Mouse (Mus musculus) right cerebral cortex, postnatal 4 days (tissue): Measurements from ENCODE around the gene Rock2.

Experiments used
- DNase-seq: peaks from one replicate; pipeline ENCODE4 v3.0.0-alpha.2; 2022

Gene Rock2

DNA sequence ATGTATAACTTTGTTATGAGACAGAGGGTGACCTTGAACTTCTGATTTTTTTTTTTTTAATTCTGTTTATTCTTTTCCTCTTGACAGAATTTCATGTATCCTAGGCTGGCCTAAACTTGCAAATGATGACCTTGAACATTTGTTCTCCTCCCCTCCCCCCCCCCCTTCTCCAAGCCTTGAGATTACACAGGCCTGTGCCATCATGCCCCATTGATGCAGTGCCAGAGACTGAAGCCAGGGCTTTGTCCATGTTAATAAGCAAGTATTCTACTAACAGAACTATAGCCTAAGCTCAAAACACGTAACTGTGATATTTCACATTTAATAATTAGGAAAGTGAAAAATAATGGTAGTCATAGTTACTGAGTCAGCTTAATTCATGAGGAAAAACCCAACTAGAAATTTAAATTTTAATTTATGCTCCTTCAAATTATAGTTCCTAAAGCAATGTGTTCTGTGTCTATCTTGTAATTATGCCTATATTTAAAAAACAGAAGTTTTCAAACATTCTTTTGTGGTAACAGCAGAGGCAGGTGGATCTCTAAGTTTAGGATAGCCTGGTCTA is 12.7 kb downstream of the Rock2 start:
- no peak for DNase-seq

DNA sequence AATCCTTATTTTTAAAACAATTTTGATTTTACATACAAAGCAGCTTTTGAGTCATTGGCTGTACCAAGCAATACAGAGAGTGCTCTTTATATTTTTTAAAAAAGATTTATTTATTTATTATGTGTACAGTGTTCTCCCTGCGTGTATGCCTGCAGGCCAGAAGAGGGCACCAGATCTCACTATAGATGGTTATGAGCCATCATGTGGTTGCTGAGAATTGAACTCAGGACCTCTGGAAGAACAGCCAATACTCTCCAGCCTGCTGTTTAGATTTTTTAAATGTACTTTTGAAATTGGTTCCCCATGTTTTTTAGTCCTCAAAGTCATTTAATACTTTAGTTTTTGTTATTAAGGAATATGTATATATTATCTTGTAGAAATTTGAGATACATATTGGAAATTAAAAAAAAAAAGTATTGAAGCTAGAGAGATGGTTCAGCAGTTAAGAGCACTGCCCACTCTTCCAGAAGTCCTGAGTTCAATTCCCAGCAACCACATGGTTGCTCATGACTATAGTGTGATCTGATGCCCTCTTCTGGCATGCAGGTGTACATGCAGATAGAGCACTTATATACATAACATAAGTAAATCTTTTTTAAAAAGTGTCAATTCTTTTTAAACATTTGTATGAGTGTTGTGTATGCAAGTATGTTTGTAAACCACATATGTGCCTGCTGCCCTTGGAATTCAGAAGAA is 13.4 kb downstream of the Rock2 start:
- no peak for DNase-seq

DNA sequence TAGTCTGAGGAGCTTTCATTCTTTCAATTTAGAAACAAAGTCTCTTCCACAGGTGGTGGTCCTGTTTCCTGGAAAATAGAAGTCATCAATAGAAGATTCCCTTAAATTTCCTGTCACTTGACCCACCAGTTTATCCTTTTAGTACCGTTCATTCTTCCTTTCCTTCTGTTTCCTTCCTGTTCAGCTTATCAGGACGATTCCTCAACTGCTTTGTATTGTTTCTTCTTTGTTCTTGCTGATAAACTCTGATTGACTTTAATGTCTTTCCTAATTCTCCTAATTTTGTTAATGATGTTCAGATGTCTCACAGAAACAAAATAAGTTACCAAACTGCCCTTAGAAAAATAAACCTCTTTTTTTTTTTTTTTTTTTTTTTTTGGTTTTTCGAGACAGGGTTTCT is 16.8 kb downstream of the Rock2 start:
- no peak for DNase-seq

DNA sequence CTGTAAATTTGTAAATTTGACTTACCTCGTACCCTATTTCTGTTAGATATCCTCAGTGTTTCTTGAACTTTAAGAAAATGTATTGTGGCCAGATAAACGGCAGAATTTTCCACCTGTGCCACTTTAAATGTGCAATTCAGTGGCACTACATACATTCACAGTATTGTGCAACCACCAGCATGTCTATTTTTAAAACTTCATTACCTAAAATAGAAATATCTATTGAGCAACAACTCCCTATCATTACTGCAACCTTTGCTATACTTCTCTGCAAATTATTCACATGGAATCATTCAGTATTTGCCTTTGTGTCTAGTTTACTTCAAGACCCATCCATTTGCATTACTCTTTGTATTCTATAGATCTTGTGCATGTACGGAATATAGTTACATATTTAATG is 17.9 kb downstream of the Rock2 start:
- DNase-seq: no peak

DNA sequence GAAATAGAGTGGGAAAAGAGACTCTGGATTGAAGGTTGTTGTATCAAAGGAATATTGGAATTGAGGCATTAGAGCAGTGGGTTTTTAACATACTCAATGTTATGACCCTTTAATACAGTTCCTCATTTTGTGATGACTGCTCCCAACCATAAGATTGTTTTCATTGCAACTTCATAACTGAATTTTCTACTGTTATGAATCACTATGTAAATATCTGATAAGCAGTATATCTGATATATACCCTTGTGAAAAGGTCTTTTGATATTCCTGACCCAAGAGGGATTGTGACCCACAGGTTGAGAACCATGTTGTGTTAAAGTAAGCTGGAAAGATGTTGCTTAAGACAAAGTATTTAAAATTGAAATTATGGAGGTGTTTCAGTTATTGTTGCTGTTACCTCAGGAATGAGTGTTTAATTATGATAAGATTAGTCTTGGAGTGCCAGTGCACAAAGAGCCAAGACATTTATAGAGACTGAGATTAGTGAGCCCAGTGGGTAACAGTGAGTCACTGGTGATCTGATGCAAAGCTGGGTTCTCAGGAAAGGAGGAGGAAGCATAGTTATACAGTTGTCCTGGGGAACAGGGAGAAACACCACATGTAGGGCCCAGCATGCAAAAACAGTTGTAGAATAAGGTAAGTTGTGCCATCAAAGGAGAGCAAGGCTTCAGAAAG is 25.6 kb downstream of the Rock2 start:
- DNase-seq: no peak

DNA sequence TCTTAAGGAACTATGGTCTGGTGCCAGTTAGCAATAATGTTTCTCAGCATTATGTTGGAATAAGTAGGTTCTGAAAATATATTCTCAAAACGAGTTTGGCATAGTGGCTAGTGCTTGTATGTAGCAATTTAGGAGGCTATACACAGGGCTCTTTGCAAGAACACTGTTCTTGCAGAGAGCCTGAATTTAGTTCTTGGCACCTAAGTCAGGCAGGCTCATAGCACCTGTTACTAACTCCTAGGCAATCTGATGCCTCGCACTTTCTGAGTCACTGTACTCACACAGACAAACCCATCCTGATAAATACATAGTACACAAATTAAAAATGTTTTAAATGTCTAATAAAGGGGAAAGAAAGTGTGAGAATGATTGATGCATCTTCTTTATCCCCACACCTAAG is 33.2 kb downstream of the Rock2 start:
- no peak for DNase-seq

DNA sequence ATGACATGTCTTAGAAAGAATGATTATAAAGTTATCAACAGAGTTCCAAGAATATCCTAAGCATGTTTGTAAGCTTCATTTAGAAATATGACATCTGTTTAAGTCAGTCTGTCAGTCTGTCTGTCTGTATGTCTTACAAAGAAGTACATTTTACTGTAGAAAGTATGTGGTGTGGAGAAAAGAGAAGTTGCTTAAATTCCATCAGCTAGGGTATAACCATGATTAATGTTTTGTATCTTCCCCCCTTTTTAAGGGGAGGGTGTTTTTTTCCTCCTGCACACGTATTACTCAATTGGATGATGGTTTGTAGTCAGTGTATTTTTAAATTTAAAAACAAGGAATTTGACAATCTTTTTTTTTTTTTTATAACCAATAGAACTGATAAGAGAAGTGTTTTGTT is 39.7 kb downstream of the Rock2 start:
- DNase-seq: no peak

DNA sequence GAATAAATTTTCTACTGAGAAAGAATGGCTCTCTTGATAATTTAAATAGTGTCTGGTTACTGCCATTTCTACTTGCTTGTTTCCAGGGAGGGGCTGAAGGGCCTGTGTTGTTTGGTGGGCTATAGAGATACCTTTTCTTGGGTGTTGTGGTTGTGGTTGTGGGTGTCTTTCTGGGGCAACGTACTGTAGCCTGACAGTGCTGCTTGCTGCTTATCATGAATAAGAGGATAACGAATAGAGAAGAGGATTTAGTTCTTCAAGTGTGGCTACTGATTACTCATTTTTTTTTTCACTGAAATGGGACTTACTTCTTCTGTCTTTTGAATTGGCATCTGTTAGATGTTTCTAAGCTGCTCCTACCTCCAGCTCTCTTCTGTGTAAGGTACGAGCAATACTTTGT is 47.3 kb downstream of the Rock2 start:
- no peak for DNase-seq

DNA sequence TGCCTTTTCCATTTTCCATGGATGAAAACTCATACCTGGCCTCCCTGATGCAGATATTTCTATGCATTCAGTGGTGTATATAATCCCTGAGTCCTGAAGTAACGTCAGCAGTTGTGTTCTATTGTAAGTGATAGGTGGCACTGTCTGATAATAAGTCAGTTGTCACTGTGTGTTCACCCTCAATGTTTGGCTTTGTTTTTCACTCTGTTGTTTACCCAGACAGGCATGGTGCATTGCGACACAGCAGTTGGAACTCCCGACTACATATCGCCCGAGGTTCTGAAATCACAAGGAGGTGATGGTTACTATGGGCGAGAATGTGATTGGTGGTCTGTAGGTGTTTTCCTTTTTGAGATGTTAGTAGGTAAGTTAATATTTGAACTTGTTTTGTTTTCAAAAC is 53.5 kb downstream of the Rock2 start:
- no peak for DNase-seq

DNA sequence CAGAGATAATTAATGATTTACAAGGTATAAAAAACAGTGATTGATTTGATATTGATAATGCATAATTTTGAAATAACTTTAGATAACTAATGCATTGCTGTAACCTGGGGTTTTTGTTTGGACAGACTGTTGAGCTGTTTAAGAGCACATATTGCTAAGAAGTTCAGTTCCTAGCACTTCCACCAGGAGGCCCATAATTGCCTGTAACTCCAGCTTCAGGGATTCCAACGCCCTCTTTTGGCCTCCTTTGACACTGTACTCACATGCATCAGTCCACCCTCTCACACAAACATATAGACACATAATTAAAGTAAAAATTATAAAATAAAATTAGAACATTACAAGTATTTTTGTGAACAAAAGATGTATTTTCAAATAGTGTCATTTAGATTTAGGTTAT is 64.2 kb downstream of the Rock2 start:
- no peak for DNase-seq

DNA sequence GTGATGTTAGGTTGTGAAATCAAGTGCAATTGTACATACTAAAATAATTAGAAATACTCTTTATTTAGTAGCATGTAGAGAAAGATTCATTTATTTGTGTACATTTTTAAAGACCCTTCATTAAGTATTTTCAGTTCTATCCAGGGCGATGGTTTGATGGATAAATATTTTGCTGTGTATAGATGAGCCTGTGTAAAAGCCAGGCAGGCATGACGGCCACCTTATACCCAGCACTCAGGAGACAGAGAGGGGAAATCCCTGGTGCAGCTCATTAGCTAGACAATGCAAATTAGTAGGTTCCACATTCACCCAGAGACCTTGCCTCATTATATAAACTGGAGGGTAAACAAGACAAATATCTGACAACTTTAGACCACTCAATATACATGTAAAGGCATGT is 68.7 kb downstream of the Rock2 start:
- no peak for DNase-seq

DNA sequence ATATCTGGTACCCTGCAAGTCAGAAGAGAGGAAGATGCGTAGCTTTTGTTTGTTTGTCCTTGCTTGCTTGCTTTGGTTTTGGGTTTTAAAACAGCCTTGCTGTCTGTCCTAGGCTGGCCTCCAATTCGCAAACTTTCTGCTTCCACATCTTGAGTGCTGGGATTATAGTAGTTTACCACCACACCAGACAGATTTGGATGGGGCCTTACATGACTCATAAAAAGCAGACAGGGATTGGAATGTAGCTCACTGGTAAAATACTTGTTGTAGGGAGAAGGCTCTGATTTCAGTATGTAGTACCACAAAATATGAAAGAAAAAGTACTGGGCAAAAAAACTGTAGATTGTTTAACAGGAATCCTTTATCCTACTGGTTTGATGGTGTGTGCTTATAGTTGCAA is 72.1 kb downstream of the Rock2 start:
- no peak for DNase-seq

DNA sequence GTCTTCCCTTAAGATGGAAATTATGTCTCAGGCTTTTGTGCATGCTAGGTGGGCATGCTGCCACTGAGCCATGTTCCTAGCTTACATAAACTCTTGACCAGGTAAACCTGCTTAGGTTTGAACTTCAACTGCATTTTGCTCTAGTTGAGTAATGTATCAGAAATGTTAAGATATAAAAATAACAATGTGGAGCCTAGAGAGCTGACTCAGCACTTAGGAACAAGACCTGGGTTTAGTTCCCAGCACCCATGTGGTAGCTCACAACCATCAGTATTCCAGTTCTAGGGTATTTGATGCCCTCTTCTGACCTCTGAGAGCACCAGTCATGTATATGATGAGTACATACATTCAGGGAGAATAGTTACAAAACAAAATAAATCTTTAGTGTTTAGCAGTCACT is 82.4 kb downstream of the Rock2 start:
- DNase-seq: no peak

DNA sequence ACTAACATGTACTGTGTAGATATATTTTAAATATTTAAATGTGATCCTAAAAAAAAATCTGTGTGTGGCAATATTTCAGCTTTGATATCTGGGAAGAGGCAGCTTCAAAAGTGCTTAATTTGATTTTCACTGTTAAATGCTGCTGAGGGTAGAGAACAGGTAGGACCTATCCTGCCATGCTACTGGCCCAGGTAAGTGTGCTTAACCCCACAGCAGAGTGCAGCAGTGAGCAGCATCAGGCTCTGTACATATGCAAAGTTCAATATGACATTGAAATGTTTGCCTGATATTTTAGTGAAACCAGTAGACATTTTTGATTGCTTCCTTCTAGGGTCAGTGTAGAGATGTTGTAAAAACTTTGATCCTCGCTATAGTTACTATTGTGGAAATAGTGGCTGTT is 91.1 kb downstream of the Rock2 start:
- DNase-seq: no peak

DNA sequence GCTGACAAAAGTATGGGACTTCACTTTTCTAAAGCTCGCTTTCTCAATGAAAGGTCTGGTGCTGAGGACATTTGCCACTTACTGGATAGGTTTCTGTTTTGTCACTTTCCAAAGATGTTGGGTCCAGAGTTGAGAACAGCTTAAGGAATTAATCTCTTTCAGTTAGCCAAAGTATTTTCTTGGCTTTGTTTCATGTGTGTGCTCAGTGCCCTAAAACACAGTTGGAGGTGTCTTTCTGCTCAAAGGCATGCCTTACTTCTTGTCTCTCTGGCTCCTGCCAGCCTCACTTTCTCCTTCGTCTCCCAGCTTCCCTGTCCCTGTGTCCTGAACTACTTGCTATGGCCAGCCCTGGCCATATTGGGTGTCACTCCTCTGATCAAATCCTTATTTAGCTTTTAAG is 96.7 kb downstream of the Rock2 start:
- DNase-seq: no peak

DNA sequence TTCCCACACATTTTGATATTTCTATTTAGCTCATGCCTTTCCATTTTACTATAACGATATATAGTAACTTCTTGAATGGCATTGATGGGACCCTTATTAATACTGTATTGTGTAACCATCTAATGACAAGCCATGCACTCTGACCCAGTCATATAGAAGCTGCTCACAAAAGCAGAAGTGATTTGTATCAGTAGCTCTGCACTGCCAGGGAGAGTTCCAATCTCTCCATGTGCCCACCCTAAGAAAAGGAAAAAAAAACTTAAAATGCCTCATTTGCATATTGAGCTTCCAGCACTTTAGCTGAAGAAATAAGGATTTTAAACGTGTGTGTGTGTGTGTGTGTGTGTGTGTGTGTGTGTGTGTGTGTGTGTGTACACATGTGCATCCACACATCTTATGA is 97.7 kb downstream of the Rock2 start:
- no peak for DNase-seq

DNA sequence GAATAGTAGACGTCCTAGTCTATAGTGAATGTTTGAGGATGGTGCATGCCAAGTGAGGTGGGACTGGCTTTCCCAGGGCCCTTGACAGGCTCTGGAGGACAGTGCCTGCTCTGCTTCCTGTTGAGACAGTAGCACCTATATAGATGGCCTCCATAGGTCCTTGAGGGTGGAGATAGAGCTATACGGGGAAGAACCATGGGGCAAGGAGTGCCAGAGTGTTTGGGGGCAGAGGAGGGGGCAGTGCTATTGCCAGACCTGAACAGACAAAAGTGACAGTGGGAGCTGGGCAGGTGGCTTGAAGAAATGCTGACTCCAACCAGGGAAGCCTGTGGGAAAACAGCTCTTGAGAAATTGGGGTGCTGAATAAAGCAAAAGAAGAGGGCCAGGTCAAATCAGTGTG is 99.6 kb downstream of the Rock2 start:
- no peak for DNase-seq

DNA sequence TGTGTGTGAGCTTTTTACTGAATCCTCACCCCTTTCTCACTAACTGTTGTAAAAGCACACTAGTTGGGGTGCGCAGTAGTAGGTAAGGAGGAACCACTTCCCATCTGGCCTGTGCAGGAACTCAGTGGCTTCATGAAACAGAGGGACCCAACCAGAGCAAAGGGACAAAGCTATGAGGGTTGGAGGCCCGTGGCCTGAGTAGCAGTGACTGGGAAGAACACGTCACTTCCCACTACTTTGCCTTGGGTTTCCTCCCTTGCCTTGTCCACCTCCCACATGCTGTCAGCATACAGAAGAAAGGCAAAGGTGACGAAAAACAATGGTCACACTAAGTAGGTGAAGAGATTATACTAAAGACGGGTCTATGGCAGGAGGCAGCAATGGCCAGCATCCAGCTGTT is 101.6 kb downstream of the Rock2 start:
- no peak for DNase-seq

DNA sequence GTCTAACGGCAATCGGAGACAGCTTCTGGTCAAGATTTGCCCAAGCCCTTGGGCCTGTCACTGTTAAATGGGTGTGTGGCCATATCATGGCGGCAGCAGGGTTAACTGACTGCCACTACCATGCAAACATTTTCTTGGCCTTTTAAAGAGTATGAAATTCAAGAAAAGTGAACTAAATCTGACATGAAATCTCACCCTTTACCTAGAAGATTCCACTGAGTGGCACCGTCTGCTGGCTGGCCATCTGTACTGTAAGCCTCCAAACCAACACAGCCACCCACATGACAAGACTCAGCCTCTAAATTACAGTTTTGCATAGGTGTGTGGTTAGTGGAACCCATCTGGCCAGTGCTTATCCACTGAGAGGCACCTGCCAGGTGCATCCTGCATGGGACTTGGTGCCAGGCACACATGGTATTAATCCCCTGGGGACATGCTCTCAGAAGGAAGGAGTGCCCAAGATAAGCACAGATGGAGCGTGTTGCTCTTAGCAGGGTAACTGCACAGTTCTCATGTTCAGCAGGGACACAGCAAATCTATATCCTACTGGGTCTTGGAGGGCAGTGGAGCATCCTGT is 102.3 kb downstream of the Rock2 start:
- DNase-seq: no peak

DNA sequence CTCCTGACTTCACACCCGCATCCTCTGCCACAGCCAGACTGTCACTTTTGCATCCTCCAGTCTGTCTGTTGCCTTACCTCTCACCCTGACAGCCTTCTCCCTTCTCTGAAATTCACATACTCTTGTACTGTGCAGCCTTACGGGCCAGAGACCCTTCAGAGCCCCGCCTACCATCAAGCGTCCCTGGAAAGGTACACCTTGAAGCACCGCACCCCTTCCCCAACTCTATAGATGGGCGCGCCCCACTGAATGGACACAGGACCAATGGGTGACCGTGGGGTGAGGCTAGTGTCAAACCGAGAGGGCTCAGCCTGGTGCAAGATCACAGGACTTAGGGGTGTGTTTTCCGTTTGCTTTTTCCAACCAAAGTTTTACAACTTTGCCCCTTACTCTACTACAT is 104.5 kb downstream of the Rock2 start:
- no peak for DNase-seq

DNA sequence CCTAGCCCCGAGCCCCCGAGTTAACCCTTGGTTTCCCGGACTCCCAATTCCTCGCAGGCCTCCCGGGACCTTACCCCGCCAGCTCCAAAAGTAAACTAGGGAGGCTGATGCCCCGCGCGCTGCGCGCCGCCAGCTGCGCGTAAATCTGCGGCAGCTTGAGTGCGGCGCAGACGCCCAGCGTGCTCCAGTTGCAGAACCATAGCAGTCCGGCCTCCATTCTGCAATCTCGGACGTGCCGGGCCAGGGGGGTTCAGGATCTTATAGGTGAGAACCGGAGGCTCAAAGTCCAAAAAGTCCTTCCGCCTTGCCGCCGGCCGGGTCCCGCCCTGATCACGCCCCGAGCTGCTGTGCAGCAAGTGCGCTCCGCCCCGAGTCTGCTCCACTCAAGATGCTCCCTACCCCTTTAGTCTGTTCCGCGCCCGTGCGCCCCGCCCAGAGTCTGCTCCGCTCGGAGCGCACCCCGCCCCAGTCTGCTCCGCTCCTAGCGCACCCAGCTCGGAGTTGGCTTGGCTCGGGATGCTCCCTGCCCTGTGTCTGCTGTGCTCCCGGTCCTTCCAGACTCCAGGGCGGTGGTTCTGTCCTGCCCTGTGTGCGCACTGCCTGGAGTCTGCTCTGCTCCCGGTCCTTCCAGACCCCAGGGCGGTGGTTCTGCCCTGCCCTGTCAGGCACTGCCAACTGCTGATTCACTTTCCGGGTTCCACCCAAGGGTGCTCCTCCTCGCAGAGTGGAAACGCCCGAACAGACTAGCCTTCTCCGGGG is 105.2 kb downstream of the Rock2 start, which contains the start of gene Pqlc3:
Gene Pqlc3, minus strand, starts transcription at position 670 of the 759 bp plus-strand sequence.
- peak; percentile 57 for DNase-seq

DNA sequence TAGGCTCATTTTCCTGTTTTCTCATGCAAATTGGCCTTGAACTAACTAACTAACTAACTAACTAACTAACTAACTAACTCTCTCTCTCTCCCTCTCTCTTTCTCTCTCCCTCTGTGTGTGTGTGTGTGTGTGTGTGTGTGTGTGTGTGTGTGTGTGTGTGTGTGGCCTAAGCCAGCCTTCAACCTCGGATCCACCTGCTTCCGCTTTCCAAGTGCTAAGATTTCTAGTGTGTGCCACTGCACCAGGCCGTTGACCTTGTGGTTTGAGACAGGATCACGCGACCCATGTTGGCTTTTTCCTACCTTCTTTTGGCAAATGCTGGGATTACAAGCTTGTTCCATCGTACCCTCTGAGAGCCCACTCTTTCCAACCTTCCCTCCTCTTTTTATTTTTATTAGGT is 105.9 kb downstream of the Rock2 start:
- DNase-seq: no peak

DNA sequence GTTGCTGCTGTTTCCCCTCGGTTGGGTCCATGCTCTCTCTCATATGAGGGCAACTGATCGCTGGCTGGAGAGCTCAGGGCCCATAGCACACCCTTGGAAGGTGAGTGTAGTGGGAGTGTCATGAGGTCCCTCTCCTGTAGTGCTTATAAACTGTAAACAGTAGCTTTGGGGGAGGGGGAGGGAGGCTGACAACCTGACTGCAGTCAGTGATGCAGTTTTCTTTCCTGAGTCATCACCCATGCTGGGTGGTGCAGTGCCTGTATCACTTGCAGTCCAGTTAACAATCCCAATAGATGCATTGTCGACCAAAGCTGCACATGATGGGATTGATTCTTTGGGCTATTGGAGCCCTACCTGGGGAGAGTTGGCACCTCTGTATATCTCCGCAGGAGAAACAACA is 106.5 kb downstream of the Rock2 start:
- DNase-seq: no peak

DNA sequence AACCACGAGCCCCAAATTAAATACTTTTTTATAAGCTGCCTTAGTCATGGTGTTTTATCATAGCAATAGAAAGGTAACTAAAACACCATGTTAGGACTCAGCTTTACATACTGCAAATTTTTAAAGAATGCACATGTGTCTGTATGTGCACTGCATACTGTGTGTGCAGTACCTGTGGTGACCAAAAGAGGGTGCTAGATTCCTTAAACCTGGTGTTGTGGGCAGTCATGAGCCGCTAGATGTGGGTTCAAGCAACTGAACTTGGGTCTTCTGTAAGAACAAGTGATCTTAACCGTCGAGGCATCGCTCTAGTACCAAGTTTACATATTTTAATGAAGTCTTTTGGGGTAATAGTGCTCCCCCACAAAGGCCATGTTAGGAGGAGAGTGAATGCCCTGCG is 114.8 kb downstream of the Rock2 start:
- no peak for DNase-seq
